Mouse (Mus musculus): ENCODE measurements at regions not wholly inside any gene's neighbourhood (a gene's known extent, or its start where the extent isn't known, plus 50 kb on each side); places are given as distances from the start of the nearest gene placed in this dataset.

- no peak for TF ChIP-seq CTCF (IDR thresholded peaks at IDR 0.05; ENCODE audit: low read depth, low read length)
- TF ChIP-seq POLR2A (IDR thresholded peaks at IDR 0.05; ENCODE audit: extremely low read depth, insufficient read depth, low read length) = no peak
Observed at GRCm38 (mm10) chr3:22838986-22839385, 762.5 kb downstream of the Tbl1xr1 start.

Measured in liver, adult 2 months (tissue).